Mouse (Mus musculus): ENCODE data around the gene Arhgef19. TPM values are rescaled to one million over a fixed set of nuclear protein-coding genes. Genes with fewer than 3 reads are reported as not detected.
A peak's percentile ranks its signal among the peaks of the same experiment; 100 is the strongest.

Gene Arhgef19
- polyA plus RNA-seq, 1 experiment from 2014 or later, result 4.7 TPM

GRCm38 (mm10) chr4:141301116-141301553 is 61.8 kb downstream of the Arhgef19 start, which contains the start of gene Epha2:
Gene Epha2 (plus strand): TSS chr4:141301240.
- Histone ChIP-seq H3K36me3 (no peaks in the 10 kb centered on the region; the same call in 1 of the 2 replicates), H3K27ac (peak within 1 kb of the TSS; percentile 83), H3K4me3 (peak within 1 kb of the TSS; percentile 75), H3K9me3 (replicated peaks) (no peaks in the 10 kb centered on the region), H3K4me1 (peaks cover 82% of the 10 kb centered on the region), H3K27me3 (ENCODE audit: low read depth, poor library complexity, severe bottlenecking) (peaks cover 92% of the 10 kb centered on the region)
- DNase-seq (ENCODE audit: low spot score), result peak; percentile 89
- WGBS, result under 1% methylated on average over 35 of the region's 35 CpGs

- Histone ChIP-seq H3K9me3 (replicated peaks) (no peaks in the 10 kb centered on the region), H3K36me3 (no peaks in the 10 kb centered on the region; the same call in none of the 2 replicates), H3K27ac (peak overlapping the region; percentile 83), H3K4me3 (peak overlapping the region; percentile 75), H3K27me3 (ENCODE audit: low read depth, poor library complexity, severe bottlenecking) (peaks cover 85% of the 10 kb centered on the region), H3K4me1 (peaks cover 82% of the 10 kb centered on the region)
- no peak for DNase-seq (ENCODE audit: low spot score)
- under 1% methylated on average over 51 of the region's 51 CpGs for WGBS
Measured at GRCm38 (mm10) chr4:141301591-141302427, 62.5 kb downstream of the Arhgef19 start.

GRCm38 (mm10) chr4:141302428-141303401 is 63.4 kb downstream of the Arhgef19 start:
- Histone ChIP-seq H3K4me1 (peaks cover 74% of the 10 kb centered on the region), H3K27me3 (ENCODE audit: low read depth, poor library complexity, severe bottlenecking) (peaks cover 76% of the 10 kb centered on the region), H3K36me3 (peaks cover 3% of the 10 kb centered on the region), H3K4me3 (peak overlapping the region; percentile 75), H3K27ac (peak overlapping the region; percentile 83; the same call in 1 of the 2 replicates), H3K9me3 (replicated peaks) (no peaks in the 10 kb centered on the region)
- WGBS, result 9% methylated on average over 27 of the region's 27 CpGs
- no peak for DNase-seq (ENCODE audit: low spot score)

- H3K36me3 ChIP-seq, result peaks cover 12% of the 10 kb centered on the region
- peaks cover 70% of the 10 kb centered on the region for H3K4me1 ChIP-seq
- H3K4me3 ChIP-seq, result peak overlapping the region; percentile 75
- no peaks in the 10 kb centered on the region for H3K9me3 ChIP-seq (replicated peaks)
- 33% methylated on average over 7 of the region's 7 CpGs for WGBS
- no peak for DNase-seq (ENCODE audit: low spot score)
- H3K27me3 ChIP-seq (ENCODE audit: low read depth, poor library complexity, severe bottlenecking), result peaks cover 68% of the 10 kb centered on the region
- no peak overlapping the region for H3K27ac ChIP-seq
Measured at GRCm38 (mm10) chr4:141303402-141304222, 64.3 kb downstream of the Arhgef19 start.

GRCm38 (mm10) chr4:141304223-141304611 is 64.9 kb downstream of the Arhgef19 start:
- H3K36me3 ChIP-seq, result peaks cover 18% of the 10 kb centered on the region
- no peak overlapping the region for H3K27ac ChIP-seq
- peaks cover 76% of the 10 kb centered on the region for H3K4me1 ChIP-seq
- DNase-seq (ENCODE audit: low spot score), result no peak
- H3K27me3 ChIP-seq (ENCODE audit: low read depth, poor library complexity, severe bottlenecking), result peaks cover 63% of the 10 kb centered on the region
- no peak overlapping the region for H3K4me3 ChIP-seq
- WGBS, result 71% methylated on average over 4 of the region's 4 CpGs
- no peaks in the 10 kb centered on the region for H3K9me3 ChIP-seq (replicated peaks)

GRCm38 (mm10) chr4:141306057-141306456 is 66.8 kb downstream of the Arhgef19 start:
- peaks cover 48% of the 10 kb centered on the region for H3K27me3 ChIP-seq (ENCODE audit: low read depth, poor library complexity, severe bottlenecking)
- no peak for DNase-seq (ENCODE audit: low spot score)
- H3K27ac ChIP-seq, result 0 out of 2 replicates have a peak overlapping the region, but pooled peaks have one; percentile 21
- no peaks in the 10 kb centered on the region for H3K9me3 ChIP-seq (replicated peaks)
- no peak overlapping the region for H3K4me3 ChIP-seq
- peaks cover 26% of the 10 kb centered on the region for H3K36me3 ChIP-seq
- 52% methylated on average over 8 of the region's 8 CpGs for WGBS
- H3K4me1 ChIP-seq, result peaks cover 74% of the 10 kb centered on the region

Other genes starting within 250 kb of the Arhgef19 start
- gene Mfap2, start 229.1 kb upstream of the Arhgef19 start, polyA plus RNA-seq (2016; fragmentation: Nextera tagmentation; extraction: Ambion mirVana), result 444 and 521 TPM in 2 replicates
- gene Crocc, start 178.9 kb upstream of the Arhgef19 start, polyA plus RNA-seq (2016; fragmentation: Nextera tagmentation; extraction: Ambion mirVana), result 10.6 and 11.4 TPM in 2 replicates
- 67.9 and 82.8 TPM in 2 replicates for gene Necap2, start 161.1 kb upstream of the Arhgef19 start, polyA plus RNA-seq (2016; fragmentation: Nextera tagmentation; extraction: Ambion mirVana)
- 0.18 TPM in 1 of 2 replicates, not detected in the other for gene Spata21, start 151.2 kb upstream of the Arhgef19 start, polyA plus RNA-seq (2016; fragmentation: Nextera tagmentation; extraction: Ambion mirVana)
- gene Szrd1, start 99.7 kb upstream of the Arhgef19 start, polyA plus RNA-seq (2016; fragmentation: Nextera tagmentation; extraction: Ambion mirVana), result 39.0 and 40.2 TPM in 2 replicates
- 27.1 and 32.2 TPM in 2 replicates for gene Fbxo42, start 91.6 kb upstream of the Arhgef19 start, polyA plus RNA-seq (2016; fragmentation: Nextera tagmentation; extraction: Ambion mirVana)
- 5.8 and 8.4 TPM in 2 replicates for gene Rsg1, start 25.5 kb upstream of the Arhgef19 start, polyA plus RNA-seq (2016; fragmentation: Nextera tagmentation; extraction: Ambion mirVana)
- gene Epha2, start 61.7 kb downstream of the Arhgef19 start, polyA plus RNA-seq (2016; fragmentation: Nextera tagmentation; extraction: Ambion mirVana), result 4.6 and 5.6 TPM in 2 replicates
- 0.14 and 0.29 TPM in 2 replicates for gene Fam131c, start 128.7 kb downstream of the Arhgef19 start, polyA plus RNA-seq (2016; fragmentation: Nextera tagmentation; extraction: Ambion mirVana)
- 0.13 and 0.19 TPM in 2 replicates for gene Clcnka, start 159.2 kb downstream of the Arhgef19 start, polyA plus RNA-seq (2016; fragmentation: Nextera tagmentation; extraction: Ambion mirVana)
- gene Clcnkb, start 176.5 kb downstream of the Arhgef19 start, polyA plus RNA-seq (2016; fragmentation: Nextera tagmentation; extraction: Ambion mirVana), result not detected in 2 replicates
- gene Hspb7, start 181.3 kb downstream of the Arhgef19 start, polyA plus RNA-seq (2016; fragmentation: Nextera tagmentation; extraction: Ambion mirVana), result 0.05 and 0.06 TPM in 2 replicates
- not detected in 2 replicates for gene Srarp, start 196.6 kb downstream of the Arhgef19 start, polyA plus RNA-seq (2016; fragmentation: Nextera tagmentation; extraction: Ambion mirVana)
- 60.6 and 66.5 TPM in 2 replicates for gene Zbtb17, start 205.2 kb downstream of the Arhgef19 start, polyA plus RNA-seq (2016; fragmentation: Nextera tagmentation; extraction: Ambion mirVana)

Data from limb, embryonic 10.5 days (tissue).